Mouse (Mus musculus): ENCODE data around the gene Gal3st3. TPM values are rescaled to one million over a fixed set of nuclear protein-coding genes. Genes with fewer than 3 reads are reported as not detected.
A peak's percentile ranks its signal among the peaks of the same experiment; 100 is the strongest.

The Gal3st3 gene
- 100 to 1,000 TPM; 110 TPM for total RNA-seq (2021)

GRCm38 (mm10) chr19:5297903-5298800 is at the start of gene Gal3st3:
TSS of gene Gal3st3 (plus strand) at chr19:5298331.
- DNase-seq: peak; percentile 61 to 71

DNA sequence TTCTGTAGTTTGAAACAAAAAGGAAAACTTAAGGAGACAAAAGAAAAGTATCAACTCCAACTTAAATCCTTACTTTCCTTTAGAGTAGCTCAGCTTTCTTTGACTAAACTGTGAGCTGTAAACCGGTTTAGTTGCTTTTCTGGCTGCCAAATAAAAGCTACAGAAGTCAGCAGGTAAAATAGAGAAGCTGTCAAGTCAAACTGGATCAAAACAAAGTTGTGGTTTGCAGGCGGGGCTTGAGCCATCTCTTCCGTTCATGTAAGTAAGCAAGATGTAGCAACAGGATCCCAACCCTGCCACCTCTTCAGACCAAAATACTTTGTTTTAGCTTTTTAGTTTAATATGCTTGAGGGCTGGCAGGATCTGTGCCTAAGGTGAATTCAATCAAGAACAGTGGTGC is 41.0 kb upstream of the Gal3st3 start:
- no peak for DNase-seq

DNA sequence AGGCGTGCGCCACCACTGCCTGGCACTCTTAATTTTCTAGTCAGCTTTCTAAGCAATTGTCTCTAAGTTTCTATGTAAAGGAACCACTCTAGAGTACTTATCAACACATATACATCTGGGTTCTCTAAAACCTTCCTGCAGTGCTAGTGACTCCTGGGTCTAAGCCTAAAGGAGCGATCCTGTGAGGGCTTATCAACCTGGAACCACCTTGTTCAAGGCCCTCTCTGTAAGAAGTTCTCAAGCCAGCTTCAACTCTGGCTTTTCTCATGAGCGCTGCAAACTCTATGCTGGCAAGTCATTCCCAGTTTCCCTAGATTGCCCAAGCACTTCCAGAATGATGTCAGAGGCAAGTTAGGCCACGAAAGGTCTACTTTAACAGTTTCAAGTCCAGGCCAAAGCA is 31.1 kb upstream of the Gal3st3 start:
- no peak for DNase-seq

DNA sequence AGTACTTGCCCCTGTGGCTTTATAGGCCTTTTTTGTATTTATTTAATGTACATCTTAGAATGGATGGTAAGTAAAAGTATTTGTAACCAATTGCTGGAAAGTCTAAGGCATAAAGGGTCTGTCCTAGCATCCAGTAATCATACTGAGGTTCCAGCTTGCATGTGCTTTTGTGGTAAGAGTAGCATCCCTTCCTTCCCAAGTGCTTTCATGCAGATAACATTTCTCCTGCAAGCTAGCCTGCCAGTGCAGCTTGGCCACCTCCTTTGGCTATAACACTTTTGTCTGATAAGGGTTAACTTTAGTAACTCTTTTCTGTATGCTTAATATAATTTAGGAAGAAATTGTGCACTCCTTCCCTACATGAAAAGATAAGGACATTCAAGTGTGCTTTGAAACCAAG is 30.1 kb upstream of the Gal3st3 start:
- DNase-seq: no peak

GRCm38 (mm10) chr19:5268875-5269274 is 29.3 kb upstream of the Gal3st3 start:
- no peak for DNase-seq

DNA sequence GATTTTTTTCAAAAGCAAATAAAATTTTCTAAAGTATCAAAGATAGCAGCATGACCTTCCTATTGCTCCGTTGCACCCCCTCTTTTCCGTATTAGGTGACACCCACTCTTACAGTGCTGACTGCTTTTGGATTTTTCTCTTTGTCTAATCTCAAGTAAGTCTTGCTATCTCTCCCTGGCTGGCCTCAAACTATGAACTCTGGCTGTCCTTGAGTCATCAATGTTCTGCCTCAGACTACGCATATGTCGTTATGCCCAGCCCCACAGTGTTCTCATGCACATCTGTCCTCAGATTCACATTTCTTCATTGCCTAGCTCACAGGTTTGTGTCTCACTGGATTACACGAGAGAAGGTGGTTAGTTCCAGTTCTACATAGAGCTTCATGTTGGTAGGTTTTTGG is 28.7 kb upstream of the Gal3st3 start:
- no peak for DNase-seq

DNA sequence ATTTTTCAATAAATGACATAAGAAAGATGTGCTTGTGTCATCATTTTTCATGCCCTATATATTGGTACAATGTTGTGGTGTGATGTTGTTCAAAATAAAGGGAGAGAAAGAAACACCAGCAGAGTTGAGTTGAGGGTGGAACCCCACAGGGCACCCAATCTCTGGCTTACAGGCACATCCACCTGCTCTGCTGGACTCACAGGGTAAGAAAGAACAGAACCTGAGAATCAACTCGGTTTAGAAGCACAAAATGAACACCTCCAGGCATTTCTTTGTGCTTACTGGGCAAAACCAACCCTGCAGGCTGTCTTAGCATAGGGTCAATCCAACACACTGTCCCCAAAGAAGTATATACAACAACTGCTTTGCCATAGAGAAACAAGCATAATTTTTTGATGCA is 26.7 kb upstream of the Gal3st3 start:
- DNase-seq: no peak

DNA sequence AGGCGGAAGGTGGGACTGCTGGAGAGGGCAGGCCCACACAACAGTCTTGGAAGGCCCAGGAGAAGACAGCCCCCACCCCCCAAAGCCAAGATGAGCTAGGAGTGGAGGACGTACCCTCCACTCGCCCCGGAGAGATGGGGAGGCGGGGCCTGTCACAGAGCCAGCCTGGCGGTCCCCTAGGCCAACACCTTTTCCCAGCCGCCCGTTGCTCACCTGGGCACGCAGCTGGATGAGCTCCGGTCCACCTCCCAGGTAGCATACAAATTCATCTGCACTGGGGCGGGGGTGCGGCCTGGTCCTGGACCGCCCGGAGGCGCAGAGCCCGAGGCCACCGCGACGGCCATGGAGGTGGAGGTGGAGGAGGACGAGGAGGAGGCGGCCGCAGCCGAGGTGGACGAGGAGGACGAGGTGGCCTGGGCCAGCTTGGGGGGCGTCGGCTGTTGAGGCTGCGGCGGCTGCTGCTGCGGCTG is 25.8 kb upstream of the Gal3st3 start:
- DNase-seq: peak; percentile 26

DNA sequence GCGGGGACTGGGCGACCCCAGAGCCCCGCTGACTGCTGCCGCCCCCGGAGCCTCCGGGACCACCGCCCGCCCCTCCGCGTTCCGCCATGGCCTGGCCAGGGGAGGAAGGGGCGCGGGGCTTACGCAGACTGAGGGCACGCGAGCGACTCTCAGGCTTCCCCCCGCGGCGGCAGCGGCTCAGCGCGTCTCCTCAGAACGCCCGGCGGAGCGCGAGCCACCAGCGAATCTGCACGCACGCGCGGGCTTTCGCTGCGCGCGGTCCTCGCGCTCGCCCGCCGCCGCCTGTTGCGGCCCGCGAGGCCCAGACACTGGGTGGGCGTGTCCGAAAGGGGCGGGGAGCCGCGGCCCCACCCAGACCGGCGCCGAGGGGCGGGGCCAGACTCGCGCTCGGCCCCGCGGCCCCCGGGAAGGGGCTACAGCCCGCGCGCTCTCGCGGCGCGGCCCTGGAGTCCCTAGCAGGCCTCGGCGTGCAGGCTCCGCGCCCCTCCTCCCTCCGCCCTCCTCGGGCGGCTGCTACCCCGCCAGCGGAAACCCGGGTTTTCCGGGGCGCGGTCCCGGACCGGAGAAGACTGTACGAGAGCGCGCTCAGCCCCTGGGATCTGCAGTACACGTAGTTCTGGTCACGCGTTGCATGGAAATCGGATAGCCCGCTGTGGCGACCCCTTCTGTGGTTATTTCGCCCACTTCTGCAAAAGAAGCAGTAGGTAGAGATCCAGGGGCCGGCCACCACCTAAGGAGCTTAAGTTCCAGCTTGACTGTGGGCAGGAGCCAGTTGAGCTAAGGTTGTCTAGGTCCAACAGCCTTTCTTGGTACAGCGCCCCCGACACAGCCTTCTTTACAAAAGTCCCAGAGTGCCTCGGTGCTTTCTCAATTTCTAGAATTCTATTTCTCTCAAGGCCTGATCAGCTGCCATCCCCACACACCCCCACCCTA is 25.1 kb upstream of the Gal3st3 start, which contains the start of gene Pacs1:
TSS of gene Pacs1 (minus strand) at position 319 of the 933 bp plus-strand sequence.
- DNase-seq: peak; percentile 87

DNA sequence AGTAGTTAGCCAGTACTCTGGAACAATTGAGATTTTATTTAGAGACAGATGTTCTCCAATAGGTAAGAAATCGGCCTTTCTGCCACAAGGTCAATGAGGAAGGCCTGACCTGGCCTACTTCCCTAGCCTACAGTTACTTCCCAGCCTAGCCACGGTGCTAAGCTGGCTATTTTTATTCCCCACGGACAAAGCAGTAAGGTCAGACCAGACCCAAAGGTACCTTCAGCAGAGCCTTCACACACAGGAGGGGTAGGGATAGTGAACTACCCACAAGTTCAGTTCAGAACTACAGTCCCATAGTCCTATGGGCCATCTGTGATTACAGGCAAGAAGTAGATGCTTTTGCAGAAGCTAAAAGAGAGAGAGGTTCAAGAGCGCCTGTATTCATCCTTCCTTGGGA is 24.2 kb upstream of the Gal3st3 start:
- no peak for DNase-seq

DNA sequence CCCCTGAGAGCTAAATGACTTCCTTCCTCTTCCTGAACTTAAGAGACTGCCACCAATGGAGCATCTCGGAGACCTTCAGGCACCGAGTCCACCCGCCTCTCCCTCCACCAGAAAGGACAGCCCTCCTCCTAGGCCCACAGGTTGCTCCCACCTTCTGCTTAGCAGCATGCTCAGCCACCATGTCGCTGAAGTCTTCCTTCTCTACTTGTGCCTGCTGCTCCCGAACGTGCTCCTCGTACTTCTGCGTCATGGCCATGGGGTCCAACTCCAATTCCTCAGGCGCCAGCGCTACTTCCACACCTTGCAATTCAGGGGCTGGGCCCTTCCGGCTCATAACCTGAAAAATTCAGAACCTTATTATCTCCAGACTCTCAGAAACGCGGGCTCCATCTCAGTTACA is 23.5 kb upstream of the Gal3st3 start:
- DNase-seq: no peak

- DNase-seq: no peak
Measured at GRCm38 (mm10) chr19:5275736-5276135, 22.4 kb upstream of the Gal3st3 start.

- DNase-seq: no peak
Measured at GRCm38 (mm10) chr19:5276531-5276930, 21.6 kb upstream of the Gal3st3 start.

- no peak for DNase-seq
Measured at GRCm38 (mm10) chr19:5277140-5277539, 21.0 kb upstream of the Gal3st3 start.

GRCm38 (mm10) chr19:5278381-5278780 is 19.8 kb upstream of the Gal3st3 start:
- no peak for DNase-seq

GRCm38 (mm10) chr19:5294972-5295735 is 3.0 kb upstream of the Gal3st3 start, which contains the start of gene Sf3b2:
TSS of gene Sf3b2 (minus strand) at chr19:5295455.
- peak; percentile 99 for DNase-seq

DNA sequence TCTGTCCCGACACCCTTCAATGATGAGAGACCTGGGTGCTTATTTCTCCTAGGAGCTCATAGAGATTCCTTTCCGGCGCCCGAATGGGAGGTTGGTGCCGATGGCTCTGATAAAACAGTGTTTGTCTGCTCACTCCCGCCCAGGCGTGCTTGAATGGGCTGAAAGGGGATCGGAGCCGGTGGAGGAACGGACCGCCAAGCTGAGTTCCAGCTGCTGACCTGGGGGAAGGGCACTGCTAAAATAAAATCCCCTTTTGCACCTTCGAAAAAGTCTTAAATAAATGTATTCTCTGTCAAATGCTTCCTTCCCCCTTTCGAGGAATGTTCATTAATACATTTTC is 2.4 kb upstream of the Gal3st3 start:
- no peak for DNase-seq

DNA sequence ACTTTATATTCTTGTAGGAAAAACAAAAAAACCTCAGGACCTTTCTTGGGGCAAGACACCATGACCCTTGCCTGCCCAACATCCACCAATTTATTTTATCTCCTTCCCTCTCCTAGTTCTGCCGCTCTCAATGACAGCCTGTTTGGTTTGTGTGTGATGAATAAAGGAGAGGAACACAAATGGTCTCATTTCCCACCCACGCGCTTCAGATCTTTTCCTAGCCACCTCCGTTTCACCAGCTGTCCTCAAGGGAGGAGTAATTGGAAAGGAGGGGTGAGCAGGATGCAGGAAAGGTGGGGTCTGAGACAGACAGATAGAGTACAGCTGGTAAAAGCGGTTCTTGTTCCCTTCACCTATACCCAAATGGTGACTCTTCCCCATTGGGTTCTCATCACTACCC is 1.5 kb upstream of the Gal3st3 start:
- peak; percentile 65 to 76 for DNase-seq

GRCm38 (mm10) chr19:5300588-5300987 is 2.5 kb downstream of the Gal3st3 start:
- DNase-seq: no peak

DNA sequence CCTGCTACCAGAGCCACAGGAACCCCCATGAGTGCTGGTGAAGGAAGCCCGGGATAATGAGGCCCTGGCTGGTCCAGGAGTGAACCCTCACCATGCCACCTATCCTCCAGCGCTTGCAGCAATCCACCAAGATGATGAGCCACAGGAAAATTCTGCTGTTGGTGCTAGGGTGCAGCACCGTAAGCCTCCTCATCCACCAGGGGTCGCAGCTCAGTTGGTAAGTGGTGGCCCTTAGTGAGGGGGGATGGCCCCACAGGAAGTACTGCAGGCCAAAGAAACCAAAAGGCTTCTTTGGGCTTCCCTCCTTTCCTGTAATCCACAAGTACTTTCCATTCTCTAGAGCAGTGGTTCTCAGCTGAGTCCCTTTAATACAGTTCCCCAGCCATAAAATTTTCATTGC is 4.3 kb downstream of the Gal3st3 start:
- peak; percentile 30 to 45 for DNase-seq

DNA sequence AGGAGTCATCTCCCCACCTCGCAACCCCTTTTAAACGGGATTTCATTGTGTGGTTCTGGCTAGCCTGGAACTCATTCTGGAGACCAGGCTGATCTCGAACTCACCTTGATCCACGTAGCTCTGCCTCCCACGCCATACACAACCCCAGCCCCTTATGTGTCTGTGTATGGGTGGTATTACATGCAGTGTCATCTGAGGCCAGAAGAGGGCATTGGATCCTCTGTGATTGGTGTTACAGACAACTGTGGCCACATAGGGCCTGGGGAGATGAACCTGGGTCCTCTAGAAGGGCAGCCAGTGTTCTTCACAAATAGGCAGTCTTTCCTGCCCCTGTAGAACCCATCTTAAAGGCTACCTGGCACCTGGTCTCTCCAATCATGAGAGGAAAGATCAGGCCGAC is 8.1 kb downstream of the Gal3st3 start:
- no peak for DNase-seq

Data from layer of hippocampus, postnatal 36 days (tissue).